Comparison of ENCODE assay signal across 16 mouse cellular contexts in the genomic region with DNA sequence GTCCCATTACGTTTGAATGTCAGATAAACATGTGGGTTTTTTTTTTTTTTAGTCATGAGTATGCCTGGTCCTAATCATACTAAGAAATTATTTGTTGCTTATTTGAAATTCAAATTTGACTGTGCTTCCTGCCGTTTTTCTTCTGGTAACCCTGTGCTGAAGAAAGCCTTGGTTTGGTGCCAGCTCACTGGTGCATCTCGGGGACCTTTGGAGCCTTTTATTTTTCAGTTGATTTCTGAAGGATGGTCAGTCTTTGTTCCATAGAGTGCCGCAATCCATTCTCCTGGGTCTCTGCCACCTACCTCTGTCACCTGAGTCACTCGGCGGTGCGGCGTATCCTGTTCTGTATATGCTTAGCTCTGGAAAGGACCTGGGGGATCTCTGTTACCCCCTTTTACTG.
DNase-seq lines count a peak whose midpoint lies in the region; ATAC-seq and TF ChIP-seq lines count a peak whose summit lies in the region.
"Had no signal": no experiment of that assay in that cellular context is flagged by ENCODE, and none has a peak within 500 bp of the region (broad histone marks: within the 10 kb centered on the region; RNA-seq: fewer than 3 reads in every experiment).

No protein-coding gene starts in this region.

- H3K27me3 ChIP-seq in kidney, embryonic 14.5 days (ENCODE audit: control insufficient read depth, insufficient read depth, low read length): no peaks in the 10 kb centered on the region
- H3K27me3 ChIP-seq in forebrain, embryonic 12.5 days: peaks cover 4% of the 10 kb centered on the region; the same call in 1 of the 2 replicates
- no peaks in the 10 kb centered on the region for H3K27me3 ChIP-seq in kidney, adult 2 months (replicated peaks; ENCODE audit: control insufficient read depth, insufficient read depth, low read length)

- H3K4me2 ChIP-seq in kidney, embryonic 14.5 days (replicated peaks; ENCODE audit: low read depth, low read length): no peak overlapping the region
- H3K4me2 ChIP-seq in forebrain, embryonic 12.5 days: no peak overlapping the region
- H3K4me2 ChIP-seq: heart, embryonic 11.5 days; lung, embryonic 14.5 days had no signal

- H3K27ac ChIP-seq in kidney, embryonic 14.5 days (ENCODE audit: low read depth, low read length): no peak overlapping the region
- peak overlapping the region; percentile 78 for H3K27ac ChIP-seq in forebrain, embryonic 12.5 days
- peak overlapping the region; percentile 48; the same call in 1 of the 2 replicates for H3K27ac ChIP-seq in kidney, adult 2 months (ENCODE audit: insufficient read depth, low read depth, low read length)
- H3K27ac ChIP-seq: macrophage had no signal

- no peak for TF ChIP-seq CTCF in kidney, adult 2 months (conservative IDR thresholded peaks at IDR 0.05; ENCODE audit: insufficient read depth, insufficient read length, low read depth, low read length)

- H3K9ac ChIP-seq in kidney, embryonic 14.5 days (ENCODE audit: low read depth, low read length): no peak overlapping the region
- H3K9ac ChIP-seq in forebrain, embryonic 12.5 days: no peak overlapping the region
- H3K9ac ChIP-seq: lung, embryonic 14.5 days had no signal

- 60% methylated on average over 8 of the region's 8 CpGs for WGBS in kidney, embryonic 14.5 days
- 61% methylated on average over 8 of the region's 8 CpGs for WGBS in forebrain, embryonic 12.5 days
- WGBS in kidney, adult 2 months: 31% methylated on average over 8 of the region's 8 CpGs

- H3K4me1 ChIP-seq in kidney, embryonic 14.5 days (ENCODE audit: control insufficient read depth, insufficient read depth, low read length): 0 out of 2 replicates have a peak, but pooled peaks cover 3% of the 10 kb centered on the region
- H3K4me1 ChIP-seq in forebrain, embryonic 12.5 days: peaks cover 31% of the 10 kb centered on the region
- peaks cover 7% of the 10 kb centered on the region for H3K4me1 ChIP-seq in kidney, adult 2 months (ENCODE audit: control insufficient read depth, insufficient read depth, low read length)

- no peak for ATAC-seq in kidney, embryonic 14.5 days (ENCODE audit: low FRiP score, low TSS enrichment)
- no peak for ATAC-seq in forebrain, embryonic 12.5 days (ENCODE audit: low FRiP score)
- ATAC-seq: intestine, embryonic 16.5 days had no signal

- no peaks in the 10 kb centered on the region for H3K9me3 ChIP-seq in kidney, embryonic 14.5 days (ENCODE audit: control insufficient read depth, low read length)
- H3K9me3 ChIP-seq in forebrain, embryonic 12.5 days: no peaks in the 10 kb centered on the region

- no peak for TF ChIP-seq POLR2A in kidney, adult 2 months (IDR thresholded peaks at IDR 0.05; ENCODE audit: low read depth, low read length)

- H3K4me3 ChIP-seq in kidney, embryonic 14.5 days (ENCODE audit: low read length): no peak overlapping the region
- no peak overlapping the region for H3K4me3 ChIP-seq in forebrain, embryonic 12.5 days (replicated peaks)
- H3K4me3 ChIP-seq in kidney, adult 2 months (ENCODE audit: insufficient read depth, low read depth, low read length): peak overlapping the region; percentile 4; the same call in 1 of the 2 replicates
- H3K4me3 ChIP-seq: myocyte had no signal

- no peaks in the 10 kb centered on the region for H3K36me3 ChIP-seq in kidney, embryonic 14.5 days (ENCODE audit: control insufficient read depth, insufficient read depth, low read length)
- H3K36me3 ChIP-seq in forebrain, embryonic 12.5 days (replicated peaks): no peaks in the 10 kb centered on the region
- no peaks in the 10 kb centered on the region for H3K36me3 ChIP-seq in kidney, adult 2 months (ENCODE audit: control insufficient read depth, insufficient read depth, low read length)

- peak; percentile 75 for DNase-seq in kidney, adult 11 months
- DNase-seq in kidney, adult 2 months: peak; percentile 91
- peak; percentile 85 to 86 for DNase-seq in kidney, postnatal 36 days
- no peak for DNase-seq in right cerebral cortex, postnatal 4 days
- no peak for DNase-seq in adipocyte (ENCODE audit: low spot score)
- DNase-seq: cerebellum, adult 11-12 months; gastrocnemius, postnatal 14 days; heart, postnatal 36 days; lung, embryonic 14.5 days; right cerebral cortex, postnatal 25 days had no signal

Comparison
In these comparisons a context has a peak if more than half of its experiments do, and no peak if none do; other contexts are left out.
1. DNase-seq: peak in kidney, adult 11 months (single experiment), kidney, adult 2 months (single experiment) and kidney, postnatal 36 days (2 of 2); none in right cerebral cortex, postnatal 4 days (single experiment) and adipocyte (single experiment).